Mouse (Mus musculus) thymus, adult 2 months (tissue): ENCODE data around the gene Dennd4a. TPM values are rescaled to one million over a fixed set of nuclear protein-coding genes. Genes with fewer than 3 reads are reported as not detected.

Source experiments
- DNase-seq: peaks from one replicate; pipeline ENCODE4 v3.0.0; 2021
- H3K27ac ChIP-seq: fragments of 200-500 bp; 2 replicates; pipeline ENCODE4 v1.5.1; 2012; ENCODE audit warnings: low read length, control low read depth; ENCODE audit not compliant: control insufficient read depth, insufficient read depth
- H3K27me3 ChIP-seq: fragments of 200-500 bp; 2 replicates; pipeline ENCODE4 v1.6.1; 2012; ENCODE audit warnings: mild to moderate bottlenecking, low read length, moderate library complexity, mixed read lengths; ENCODE audit not compliant: control insufficient read depth, insufficient read depth
- H3K36me3 ChIP-seq: fragments of 200-500 bp; 2 replicates; pipeline ENCODE4 v1.6.1; 2012; ENCODE audit warnings: mild to moderate bottlenecking, low read length, moderate library complexity; ENCODE audit not compliant: control insufficient read depth, insufficient read depth
- H3K4me1 ChIP-seq: fragments of 200-500 bp; replicated peaks from 2 replicates; pipeline ENCODE4 v1.6.1; 2012; ENCODE audit warnings: low read length; ENCODE audit not compliant: control insufficient read depth, insufficient read depth
- H3K4me3 ChIP-seq: fragments of 200-500 bp; 2 replicates; pipeline ENCODE4 v1.5.1; 2012; ENCODE audit warnings: mild to moderate bottlenecking, low read length, control low read depth, moderate library complexity; ENCODE audit not compliant: control insufficient read depth, insufficient read depth
- CTCF ChIP-seq: fragments of 200-500 bp; IDR thresholded peaks from 2 replicates; pipeline ENCODE4 v1.5.1; 2012; ENCODE audit warnings: mild to moderate bottlenecking, control low read depth, low read length, moderate library complexity, borderline replicate concordance; ENCODE audit not compliant: control insufficient read depth, poor library complexity, insufficient read depth; ENCODE audit errors: extremely low read depth
- POLR2A ChIP-seq: fragments of 200-500 bp; IDR thresholded peaks from 2 replicates; pipeline ENCODE4 v1.6.1; 2012; ENCODE audit warnings: mild to moderate bottlenecking, low read length, control low read depth, moderate library complexity; ENCODE audit not compliant: control insufficient read depth, poor library complexity, insufficient read depth; ENCODE audit errors: extremely low read depth
- WGBS: fragments of 180-500 bp; shearing (Covaris S2); methylation state at CpG from one replicate; pipeline ENCODE4 v1.1.7; 2018; 5-methylcytosine and 5-hydroxymethylcytosine counted together
- polyA plus RNA-seq: library from polyadenylated mRNA; depleted of rRNA; stranded (reverse); fragments of >200 nt; gene quantifications from 2 replicates; pipeline ENCODE4 v1.2.3, GENCODE M21; 2012

Dennd4a gene
- polyA plus RNA-seq, 1 experiment = 12.3 TPM

DNA sequence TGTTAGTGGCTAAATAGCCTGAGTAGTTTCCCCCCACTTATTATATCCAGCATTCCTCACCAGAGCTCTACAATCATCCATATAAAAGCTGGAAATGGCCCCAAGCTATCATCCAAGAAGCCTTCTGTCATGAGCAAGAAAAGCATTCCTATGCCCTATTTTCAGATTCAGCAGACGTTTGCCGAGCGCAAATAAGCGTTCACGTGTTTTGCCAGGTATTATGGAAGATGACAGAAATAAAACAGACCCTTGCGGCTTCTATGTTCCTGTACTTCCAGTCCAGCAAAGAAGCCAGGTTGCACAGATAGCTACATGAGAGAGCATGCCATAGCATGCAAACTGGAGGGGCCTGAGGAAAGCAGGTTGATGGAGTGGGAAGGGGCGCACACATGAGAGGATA, 23.1 kb upstream of the Dennd4a start:
- Histone ChIP-seq H3K27ac (no peak overlapping the region), H3K4me1 (peaks cover 2% of the 10 kb centered on the region), H3K4me3 (no peak overlapping the region), H3K36me3 (no peaks in the 10 kb centered on the region), H3K27me3 (no peaks in the 10 kb centered on the region)
- 95% methylated on average over 7 of the region's 7 CpGs for WGBS
- DNase-seq = no peak
- TF ChIP-seq POLR2A = no peak
- no peak for TF ChIP-seq CTCF

DNA sequence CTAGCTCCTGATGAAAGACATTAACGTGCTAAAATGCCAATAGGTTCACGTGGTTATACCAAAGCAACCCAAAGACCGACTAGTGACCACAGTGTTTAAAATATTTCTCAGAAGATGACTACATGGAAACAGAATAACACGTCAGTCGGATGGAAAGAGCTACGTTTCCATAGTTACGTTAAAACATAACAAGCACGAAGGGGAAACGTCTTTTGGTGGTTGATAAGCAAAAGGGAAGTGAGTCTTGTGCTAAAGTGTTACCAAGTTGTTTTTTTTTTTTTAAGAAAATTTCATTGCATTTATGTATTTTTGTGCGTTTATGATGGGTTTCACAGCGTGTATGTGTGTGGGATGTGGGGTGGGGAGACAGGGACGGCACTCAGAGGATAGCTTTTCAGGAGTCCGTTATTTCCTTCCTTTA, 21.8 kb upstream of the Dennd4a start:
- TF ChIP-seq CTCF = no peak
- WGBS = 4% methylated on average over 13 of the region's 13 CpGs
- H3K4me1 ChIP-seq = peaks cover 2% of the 10 kb centered on the region
- no peak for DNase-seq
- H3K36me3 ChIP-seq = no peaks in the 10 kb centered on the region
- no peaks in the 10 kb centered on the region for H3K27me3 ChIP-seq
- peak overlapping the region; percentile 71; the same call in 1 of the 2 replicates for H3K27ac ChIP-seq
- no peak overlapping the region for H3K4me3 ChIP-seq

DNA sequence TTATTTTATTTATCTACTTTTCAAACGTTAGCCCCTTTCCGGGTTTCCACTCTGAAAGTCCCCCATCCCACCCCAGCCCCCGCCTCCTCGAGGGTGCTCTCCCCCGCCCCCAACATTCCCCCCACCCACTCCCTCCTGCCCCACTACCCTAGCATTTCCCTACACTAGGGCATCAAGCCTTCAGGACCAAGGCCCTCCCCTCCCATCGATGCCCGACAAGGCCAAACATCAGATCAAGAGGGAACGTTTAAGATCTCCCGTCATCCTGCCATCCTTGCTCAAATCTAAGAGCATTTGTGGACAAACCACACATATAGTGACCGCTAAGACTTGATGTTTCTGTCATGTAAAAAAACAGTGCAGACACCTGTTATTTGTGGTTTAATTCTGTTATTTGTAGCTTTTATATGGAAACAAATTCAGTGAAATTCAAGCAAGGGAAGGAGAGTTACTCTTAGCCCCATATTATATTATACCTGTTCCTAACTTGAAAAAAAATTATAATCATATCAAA, 21.2 kb upstream of the Dennd4a start:
- Histone ChIP-seq H3K27ac (no peak overlapping the region), H3K36me3 (no peaks in the 10 kb centered on the region), H3K4me1 (peaks cover 2% of the 10 kb centered on the region), H3K27me3 (no peaks in the 10 kb centered on the region), H3K4me3 (no peak overlapping the region)
- no peak for DNase-seq
- TF ChIP-seq POLR2A (no peak), CTCF (no peak)
- WGBS = 37% methylated on average over 10 of the region's 10 CpGs

DNA sequence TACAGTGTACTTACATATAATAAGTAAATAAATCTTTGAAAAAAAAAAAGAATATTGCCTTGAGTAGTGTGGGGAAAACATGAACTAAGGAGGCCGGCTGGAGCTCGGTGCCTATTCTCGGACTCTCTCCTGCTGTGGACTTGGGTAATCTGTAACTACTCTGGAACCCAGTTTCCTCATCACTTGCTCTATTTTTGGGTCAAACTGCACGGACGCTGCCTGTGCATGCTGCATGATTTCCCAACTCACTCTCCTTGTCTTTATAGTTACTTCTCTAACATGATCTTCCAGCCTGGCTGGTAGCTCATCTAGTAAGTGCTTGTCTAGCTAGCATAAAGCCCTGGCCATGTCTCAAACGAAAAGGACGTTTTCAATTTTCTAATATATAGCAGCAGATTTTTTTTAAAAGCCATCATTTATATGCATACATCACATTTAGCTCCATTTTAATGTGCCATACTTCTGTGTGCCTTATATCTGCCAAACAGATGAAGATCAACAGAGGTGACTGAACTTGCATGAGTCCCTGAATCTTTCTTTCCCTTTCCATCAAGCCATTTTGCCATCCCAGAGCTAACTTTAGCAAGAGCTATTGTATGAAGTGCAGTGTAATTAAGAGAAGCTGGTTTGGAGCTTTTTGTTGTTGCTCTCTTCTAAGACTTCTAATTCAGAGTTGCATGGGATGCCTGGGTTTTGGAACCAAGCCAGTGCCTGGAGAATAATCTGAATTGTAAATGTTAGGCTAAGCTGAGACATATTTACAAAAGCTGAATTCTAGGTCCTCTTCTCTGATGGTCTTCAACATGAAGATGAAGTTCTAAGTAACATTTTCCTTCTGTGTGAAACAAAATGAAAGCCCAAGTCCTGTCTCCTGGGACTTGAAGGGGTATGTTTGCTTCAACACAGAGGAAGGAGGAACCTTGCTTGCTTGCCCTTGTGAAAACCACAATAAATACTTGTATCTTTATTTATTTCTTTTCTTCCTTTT, 20.2 kb upstream of the Dennd4a start:
- H3K4me3 ChIP-seq = no peak overlapping the region
- DNase-seq = no peak

DNA sequence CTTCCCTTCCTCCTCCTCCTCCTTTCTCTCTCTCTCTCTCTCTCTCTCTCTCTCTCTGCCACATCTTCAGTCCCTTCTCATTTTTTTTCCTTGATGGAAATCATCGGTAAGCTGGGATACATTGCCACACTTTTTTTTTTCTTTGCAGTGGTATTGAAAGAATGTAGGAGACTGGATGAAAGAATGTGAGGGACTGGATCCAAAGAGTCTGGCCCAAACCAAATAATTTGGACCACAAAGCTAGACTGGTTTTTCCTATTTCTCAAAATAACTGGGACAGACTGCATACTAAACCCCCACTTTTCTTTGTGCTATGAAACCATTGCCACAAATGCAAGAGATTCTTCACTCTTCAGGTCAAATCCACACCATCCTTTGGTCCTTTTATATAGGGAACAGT, 19.5 kb upstream of the Dennd4a start:
- H3K4me1 ChIP-seq = peaks cover 3% of the 10 kb centered on the region
- TF ChIP-seq CTCF = no peak
- no peak for TF ChIP-seq POLR2A
- no peak overlapping the region for H3K27ac ChIP-seq

More for the DNA sequence above, 20.2 kb upstream of the Dennd4a start:
- Histone ChIP-seq H3K27me3 (no peaks in the 10 kb centered on the region), H3K4me1 (peaks cover 2% of the 10 kb centered on the region), H3K27ac (no peak overlapping the region), H3K36me3 (no peaks in the 10 kb centered on the region)
- TF ChIP-seq POLR2A = no peak
- no peak for TF ChIP-seq CTCF
- 91% methylated on average over 7 of the region's 7 CpGs for WGBS

DNA sequence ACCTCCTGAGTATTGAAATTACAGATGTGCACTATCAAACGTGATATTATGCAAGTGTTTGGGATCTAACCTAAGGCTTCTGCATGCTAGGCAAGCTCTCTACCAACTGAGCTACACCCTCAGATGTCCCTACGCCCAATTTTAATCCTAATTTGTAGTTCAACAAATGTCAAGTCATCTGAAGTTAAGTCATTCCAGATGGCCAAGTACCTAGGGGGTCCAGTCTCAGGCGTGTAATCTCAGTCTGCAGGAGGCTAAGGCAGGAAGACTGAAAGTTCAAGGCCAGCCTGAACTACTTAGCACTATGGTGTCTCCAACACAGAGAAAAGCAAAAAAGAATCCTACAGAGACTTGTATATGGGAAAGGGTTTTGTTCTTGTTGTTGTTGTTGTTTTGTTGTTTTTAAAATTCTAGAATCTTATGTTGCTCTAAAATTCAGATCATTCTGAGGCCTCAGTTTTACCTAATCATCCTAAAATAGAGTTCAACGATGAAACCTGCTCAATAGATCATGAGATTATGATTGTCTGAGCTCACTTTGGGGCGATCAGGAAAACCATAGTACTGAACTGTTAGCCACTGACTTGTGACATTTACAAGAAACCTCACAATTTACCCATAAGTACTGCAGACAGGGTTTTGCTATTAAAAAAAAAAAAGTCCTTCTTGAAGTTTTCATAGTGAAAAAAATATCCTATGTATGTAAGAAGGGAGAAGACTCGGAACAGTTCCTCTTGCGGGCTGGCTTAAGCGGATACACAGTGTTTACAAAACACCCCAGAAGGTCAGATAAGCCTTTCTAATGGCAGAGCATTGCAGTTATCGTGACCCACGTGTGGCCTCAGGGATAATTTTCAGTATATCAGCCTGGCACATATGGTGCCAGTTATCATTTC, 18.5 kb upstream of the Dennd4a start:
- no peak overlapping the region for H3K27ac ChIP-seq
- no peak for DNase-seq
- no peaks in the 10 kb centered on the region for H3K27me3 ChIP-seq
- peaks cover 10% of the 10 kb centered on the region for H3K4me1 ChIP-seq
- no peak overlapping the region for H3K4me3 ChIP-seq
- WGBS = 81% methylated on average over 10 of the region's 10 CpGs
- no peak for TF ChIP-seq CTCF
- no peaks in the 10 kb centered on the region for H3K36me3 ChIP-seq

More for the DNA sequence above, 19.5 kb upstream of the Dennd4a start:
- 92% methylated on average over 1 of the region's 1 CpGs for WGBS
- Histone ChIP-seq H3K4me3 (no peak overlapping the region), H3K27me3 (no peaks in the 10 kb centered on the region), H3K36me3 (no peaks in the 10 kb centered on the region)
- DNase-seq = no peak
